Mouse (Mus musculus): ENCODE results near the gene Mtor. TPM values are rescaled to one million over a fixed set of nuclear protein-coding genes. Genes with fewer than 3 reads are reported as not detected.

Mtor gene
- polyA plus RNA-seq, 1 experiment = 20.2 TPM

GRCm38 (mm10) chr4:148549106-148549505 lies 100.7 kb downstream of the Mtor start:
- TF ChIP-seq POLR2A (IDR thresholded peaks at IDR 0.05; ENCODE audit: borderline replicate concordance, extremely low read depth, low read depth, low read length) (no peak), CTCF (IDR thresholded peaks at IDR 0.05; ENCODE audit: insufficient read depth, low read length) (no peak)
- H3K4me3 ChIP-seq (replicated peaks; ENCODE audit: extremely low read depth, low read depth, low read length) = no peak overlapping the region
- DNase-seq = no peak
- no peaks in the 10 kb centered on the region for H3K4me1 ChIP-seq (ENCODE audit: control insufficient read depth, insufficient read depth, low read length)
- 88% methylated on average over 4 of the region's 4 CpGs for WGBS

- no peak for TF ChIP-seq CTCF (IDR thresholded peaks at IDR 0.05; ENCODE audit: insufficient read depth, low read length)
- Histone ChIP-seq H3K4me1 (ENCODE audit: control insufficient read depth, insufficient read depth, low read length) (0 out of 2 replicates have a peak, but pooled peaks cover 4% of the 10 kb centered on the region), H3K4me3 (replicated peaks; ENCODE audit: extremely low read depth, low read depth, low read length) (peak overlapping the region; percentile 96)
- 21% methylated on average over 6 of the region's 6 CpGs for WGBS
- no peak for DNase-seq
Observed at GRCm38 (mm10) chr4:148557766-148558165, 109.4 kb downstream of the Mtor start.

GRCm38 (mm10) chr4:148558297-148559000 lies 110.0 kb downstream of the Mtor start, which contains the start of gene Exosc10:
TSS of gene Exosc10 (plus strand) at chr4:148558429.
- TF ChIP-seq CTCF (IDR thresholded peaks at IDR 0.05; ENCODE audit: insufficient read depth, low read length) = no peak
- peak; percentile 84; the same call in 1 of the 2 replicates for TF ChIP-seq POLR2A (IDR thresholded peaks at IDR 0.05; ENCODE audit: borderline replicate concordance, extremely low read depth, low read depth, low read length)
- H3K4me1 ChIP-seq (ENCODE audit: control insufficient read depth, insufficient read depth, low read length) = 0 out of 2 replicates have a peak, but pooled peaks cover 4% of the 10 kb centered on the region
- WGBS = under 1% methylated on average over 63 of the region's 63 CpGs
- peak within 1 kb of the TSS; percentile 96 for H3K4me3 ChIP-seq (replicated peaks; ENCODE audit: extremely low read depth, low read depth, low read length)
- DNase-seq = peak; percentile 91

GRCm38 (mm10) chr4:148562676-148563075 lies 114.3 kb downstream of the Mtor start:
- 90% methylated on average over 17 of the region's 17 CpGs for WGBS
- TF ChIP-seq POLR2A (IDR thresholded peaks at IDR 0.05; ENCODE audit: borderline replicate concordance, extremely low read depth, low read depth, low read length) (no peak), CTCF (IDR thresholded peaks at IDR 0.05; ENCODE audit: insufficient read depth, low read length) (no peak)
- no peak for DNase-seq
- no peak overlapping the region for H3K4me3 ChIP-seq (replicated peaks; ENCODE audit: extremely low read depth, low read depth, low read length)
- 0 out of 2 replicates have a peak, but pooled peaks cover 4% of the 10 kb centered on the region for H3K4me1 ChIP-seq (ENCODE audit: control insufficient read depth, insufficient read depth, low read length)

GRCm38 (mm10) chr4:148563595-148563994 lies 115.2 kb downstream of the Mtor start:
- TF ChIP-seq CTCF (IDR thresholded peaks at IDR 0.05; ENCODE audit: insufficient read depth, low read length) (no peak), POLR2A (IDR thresholded peaks at IDR 0.05; ENCODE audit: borderline replicate concordance, extremely low read depth, low read depth, low read length) (no peak)

GRCm38 (mm10) chr4:148570138-148570537 lies 121.7 kb downstream of the Mtor start:
- 80% methylated on average over 10 of the region's 10 CpGs for WGBS
- TF ChIP-seq CTCF (IDR thresholded peaks at IDR 0.05; ENCODE audit: insufficient read depth, low read length) = no peak
- TF ChIP-seq POLR2A (IDR thresholded peaks at IDR 0.05; ENCODE audit: borderline replicate concordance, extremely low read depth, low read depth, low read length) = no peak
- H3K4me1 ChIP-seq (ENCODE audit: control insufficient read depth, insufficient read depth, low read length) = no peaks in the 10 kb centered on the region
- H3K4me3 ChIP-seq (replicated peaks; ENCODE audit: extremely low read depth, low read depth, low read length) = no peak overlapping the region
- no peak for DNase-seq

More at GRCm38 (mm10) chr4:148563595-148563994, 115.2 kb downstream of the Mtor start:
- WGBS = 91% methylated on average over 12 of the region's 12 CpGs
- Histone ChIP-seq H3K4me3 (replicated peaks; ENCODE audit: extremely low read depth, low read depth, low read length) (no peak overlapping the region), H3K4me1 (ENCODE audit: control insufficient read depth, insufficient read depth, low read length) (0 out of 2 replicates have a peak, but pooled peaks cover 4% of the 10 kb centered on the region)
- DNase-seq = no peak

GRCm38 (mm10) chr4:148570693-148571295 lies 122.4 kb downstream of the Mtor start:
- DNase-seq = no peak
- WGBS = 96% methylated on average over 9 of the region's 9 CpGs
- TF ChIP-seq CTCF (IDR thresholded peaks at IDR 0.05; ENCODE audit: insufficient read depth, low read length) (no peak), POLR2A (IDR thresholded peaks at IDR 0.05; ENCODE audit: borderline replicate concordance, extremely low read depth, low read depth, low read length) (no peak)
- H3K4me1 ChIP-seq (ENCODE audit: control insufficient read depth, insufficient read depth, low read length) = no peaks in the 10 kb centered on the region
- no peak overlapping the region for H3K4me3 ChIP-seq (replicated peaks; ENCODE audit: extremely low read depth, low read depth, low read length)

- H3K4me1 ChIP-seq (ENCODE audit: control insufficient read depth, insufficient read depth, low read length) = no peaks in the 10 kb centered on the region
- no peak overlapping the region for H3K4me3 ChIP-seq (replicated peaks; ENCODE audit: extremely low read depth, low read depth, low read length)
- 85% methylated on average over 7 of the region's 7 CpGs for WGBS
- no peak for DNase-seq
- TF ChIP-seq POLR2A (IDR thresholded peaks at IDR 0.05; ENCODE audit: borderline replicate concordance, extremely low read depth, low read depth, low read length) = no peak
- no peak for TF ChIP-seq CTCF (IDR thresholded peaks at IDR 0.05; ENCODE audit: insufficient read depth, low read length)
Observed at GRCm38 (mm10) chr4:148573222-148573621, 124.8 kb downstream of the Mtor start.

- Histone ChIP-seq H3K4me1 (ENCODE audit: control insufficient read depth, insufficient read depth, low read length) (no peaks in the 10 kb centered on the region), H3K4me3 (replicated peaks; ENCODE audit: extremely low read depth, low read depth, low read length) (no peak overlapping the region)
- 84% methylated on average over 9 of the region's 9 CpGs for WGBS
- no peak for TF ChIP-seq POLR2A (IDR thresholded peaks at IDR 0.05; ENCODE audit: borderline replicate concordance, extremely low read depth, low read depth, low read length)
- TF ChIP-seq CTCF (IDR thresholded peaks at IDR 0.05; ENCODE audit: insufficient read depth, low read length) = no peak
- no peak for DNase-seq
Observed at GRCm38 (mm10) chr4:148580765-148581164, 132.4 kb downstream of the Mtor start.

- Histone ChIP-seq H3K4me3 (replicated peaks; ENCODE audit: extremely low read depth, low read depth, low read length) (no peak overlapping the region), H3K4me1 (ENCODE audit: control insufficient read depth, insufficient read depth, low read length) (no peaks in the 10 kb centered on the region)
- no peak for TF ChIP-seq POLR2A (IDR thresholded peaks at IDR 0.05; ENCODE audit: borderline replicate concordance, extremely low read depth, low read depth, low read length)
- no peak for TF ChIP-seq CTCF (IDR thresholded peaks at IDR 0.05; ENCODE audit: insufficient read depth, low read length)
- DNase-seq = no peak
- 79% methylated on average over 5 of the region's 5 CpGs for WGBS
Observed at GRCm38 (mm10) chr4:148581422-148581821, 133.0 kb downstream of the Mtor start.

Measured in lung, adult 2 months (tissue).